Mouse (Mus musculus) embryonic facial prominence, embryonic 10.5 days (tissue): ENCODE data around the gene Mfsd2a. TPM values are rescaled to one million over a fixed set of nuclear protein-coding genes. Genes with fewer than 3 reads are reported as not detected.

Experiments used
- DNase-seq: peaks from one replicate; pipeline ENCODE4 v3.0.0-alpha.2; 2017; ENCODE audit warnings: low spot score
- H3K27ac ChIP-seq: fragments of 300-500 bp; sonication (generic); replicated peaks from 2 replicates; pipeline ENCODE4 v1.5.1; 2016; ENCODE audit warnings: mild to moderate bottlenecking
- H3K27me3 ChIP-seq: fragments of 300-500 bp; sonication (generic); replicated peaks from 2 replicates; pipeline ENCODE4 v1.6.1; 2016; ENCODE audit warnings: low read depth, mild to moderate bottlenecking; ENCODE audit not compliant: poor library complexity, severe bottlenecking
- H3K36me3 ChIP-seq: fragments of 300-500 bp; sonication (generic); replicated peaks from 2 replicates; pipeline ENCODE4 v1.6.1; 2016; ENCODE audit warnings: mild to moderate bottlenecking, moderate library complexity
- H3K4me1 ChIP-seq: fragments of 300-500 bp; sonication (generic); 2 replicates; pipeline ENCODE4 v1.6.1; 2016
- H3K4me3 ChIP-seq: fragments of 300-500 bp; sonication (generic); 2 replicates; pipeline ENCODE4 v1.5.1; 2016; ENCODE audit warnings: mild to moderate bottlenecking, moderate library complexity
- H3K9me3 ChIP-seq: fragments of 300-500 bp; sonication (generic); 2 replicates; pipeline ENCODE4 v1.6.1; 2016; ENCODE audit warnings: mild to moderate bottlenecking
- WGBS: fragments of 180-500 bp; shearing (Covaris S2); methylation state at CpG from one replicate; pipeline ENCODE4 v1.1.7; 2016; 5-methylcytosine and 5-hydroxymethylcytosine counted together
- polyA plus RNA-seq: library from polyadenylated mRNA; unstranded; fragments of >200 nt; fragmentation: Nextera tagmentation; extraction: Ambion mirVana; gene quantifications from 2 replicates; pipeline ENCODE4 v1.2.1, GENCODE M21; 2016

Gene Mfsd2a
- polyA plus RNA-seq, 1 experiment from 2014 or later: 10.1 TPM

DNA sequence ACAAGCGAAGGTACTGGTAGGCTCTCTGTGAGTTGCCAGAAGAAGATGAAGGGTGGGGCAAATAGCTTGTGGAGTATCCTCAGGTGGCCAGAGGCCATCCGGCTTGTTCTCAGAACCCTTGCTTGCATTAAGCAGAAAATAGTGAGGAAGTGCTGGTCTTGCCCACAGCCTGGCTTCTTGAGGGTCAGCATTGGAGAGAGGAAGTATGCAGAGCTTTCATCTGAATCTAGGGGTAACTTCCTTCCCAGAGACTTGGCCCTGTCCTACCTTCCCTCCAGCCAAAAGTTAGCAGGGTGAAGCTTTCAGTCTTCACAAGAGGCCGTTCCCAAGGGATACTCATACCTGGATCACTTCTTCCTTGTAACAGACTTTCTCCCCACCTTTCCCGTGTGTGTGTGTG lies 10.7 kb upstream of the Mfsd2a start:
- H3K27me3 ChIP-seq: 0 out of 2 replicates have a peak, but pooled peaks cover 9% of the 10 kb centered on the region
- H3K36me3 ChIP-seq: no peaks in the 10 kb centered on the region
- H3K27ac ChIP-seq: no peak overlapping the region
- DNase-seq: no peak
- 83% methylated on average over 4 of the region's 4 CpGs for WGBS
- H3K9me3 ChIP-seq: no peaks in the 10 kb centered on the region
- no peaks in the 10 kb centered on the region for H3K4me1 ChIP-seq
- no peak overlapping the region for H3K4me3 ChIP-seq

- no peak for DNase-seq
- H3K4me1 ChIP-seq: no peaks in the 10 kb centered on the region
- no peaks in the 10 kb centered on the region for H3K36me3 ChIP-seq
Measured at GRCm38 (mm10) chr4:122971191-122971590, 10.2 kb upstream of the Mfsd2a start.

DNA sequence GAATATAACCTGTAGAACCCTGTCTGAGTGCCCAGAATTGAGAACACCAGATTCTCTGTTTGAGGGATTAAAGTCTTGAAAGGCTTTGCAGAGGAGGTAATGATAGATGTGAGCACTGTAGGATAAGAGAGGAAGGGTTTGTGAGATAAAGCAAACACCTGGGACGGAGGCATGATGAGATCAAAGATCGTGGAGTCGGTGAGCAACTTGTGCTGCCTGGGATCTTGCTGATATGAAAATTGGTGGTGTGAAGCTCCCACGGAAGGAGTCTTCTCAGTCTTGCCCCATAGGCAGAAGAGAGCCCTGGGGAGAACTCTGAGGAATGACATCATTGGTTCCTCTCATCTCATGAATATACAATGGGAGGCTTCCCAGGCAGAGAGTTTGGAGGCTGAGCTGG lies 7.1 kb upstream of the Mfsd2a start:
- Histone ChIP-seq H3K4me1 (peaks cover 1% of the 10 kb centered on the region), H3K9me3 (no peaks in the 10 kb centered on the region), H3K27me3 (peaks cover 18% of the 10 kb centered on the region), H3K36me3 (no peaks in the 10 kb centered on the region), H3K4me3 (no peak overlapping the region), H3K27ac (no peak overlapping the region)
- DNase-seq: no peak
- 80% methylated on average over 4 of the region's 4 CpGs for WGBS

More at GRCm38 (mm10) chr4:122971191-122971590, 10.2 kb upstream of the Mfsd2a start:
- Histone ChIP-seq H3K27ac (no peak overlapping the region), H3K27me3 (0 out of 2 replicates have a peak, but pooled peaks cover 9% of the 10 kb centered on the region), H3K4me3 (no peak overlapping the region), H3K9me3 (no peaks in the 10 kb centered on the region)
- WGBS: 86% methylated on average over 4 of the region's 4 CpGs

GRCm38 (mm10) chr4:122962751-122963150 lies 1.8 kb upstream of the Mfsd2a start:
- 42% methylated on average over 8 of the region's 8 CpGs for WGBS
- Histone ChIP-seq H3K36me3 (peaks cover 15% of the 10 kb centered on the region), H3K27me3 (peaks cover 55% of the 10 kb centered on the region), H3K4me1 (peaks cover 48% of the 10 kb centered on the region), H3K4me3 (no peak overlapping the region), H3K9me3 (no peaks in the 10 kb centered on the region), H3K27ac (no peak overlapping the region; the same call in none of the 2 replicates)
- no peak for DNase-seq

DNA sequence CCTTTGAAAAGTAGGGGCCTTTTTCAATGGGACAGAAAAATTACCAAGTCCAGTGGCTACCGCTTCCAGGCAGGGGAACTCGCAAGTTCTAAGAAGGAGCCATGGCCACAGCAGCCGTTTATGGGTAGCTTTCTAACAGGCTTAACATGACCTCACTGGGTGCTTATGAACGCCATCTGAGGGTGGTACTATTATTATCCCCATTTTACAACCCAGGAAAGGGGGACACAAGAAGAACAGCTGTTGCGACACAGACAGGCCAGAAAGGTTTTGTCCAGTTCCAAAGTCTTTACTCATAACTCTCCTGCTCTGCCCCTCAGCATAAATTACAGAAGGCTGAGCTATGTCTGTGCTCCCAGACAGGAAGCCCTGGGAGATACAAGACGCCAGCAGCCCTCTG lies 601 bp upstream of the Mfsd2a start:
- Histone ChIP-seq H3K27me3 (peaks cover 55% of the 10 kb centered on the region), H3K4me1 (peaks cover 48% of the 10 kb centered on the region)

GRCm38 (mm10) chr4:122960321-122961099 lies 478 bp downstream of the Mfsd2a start:
- peaks cover 56% of the 10 kb centered on the region for H3K4me1 ChIP-seq
- no peaks in the 10 kb centered on the region for H3K9me3 ChIP-seq
- peak overlapping the region; percentile 88 for H3K27ac ChIP-seq
- DNase-seq: peak; percentile 64
- H3K27me3 ChIP-seq: peaks cover 55% of the 10 kb centered on the region
- peaks cover 32% of the 10 kb centered on the region for H3K36me3 ChIP-seq
- under 1% methylated on average over 43 of the region's 43 CpGs for WGBS
- peak overlapping the region; percentile 75 for H3K4me3 ChIP-seq

More for the DNA sequence above, 601 bp upstream of the Mfsd2a start:
- 26% methylated on average over 6 of the region's 6 CpGs for WGBS
- no peak for DNase-seq
- no peaks in the 10 kb centered on the region for H3K9me3 ChIP-seq
- peaks cover 27% of the 10 kb centered on the region for H3K36me3 ChIP-seq
- peak overlapping the region; percentile 88 for H3K27ac ChIP-seq
- H3K4me3 ChIP-seq: peak overlapping the region; percentile 75

GRCm38 (mm10) chr4:122959816-122960215 lies 1.2 kb downstream of the Mfsd2a start:
- Histone ChIP-seq H3K9me3 (no peaks in the 10 kb centered on the region), H3K36me3 (peaks cover 35% of the 10 kb centered on the region), H3K4me1 (peaks cover 63% of the 10 kb centered on the region), H3K27me3 (peaks cover 55% of the 10 kb centered on the region), H3K27ac (peak overlapping the region; percentile 88), H3K4me3 (peak overlapping the region; percentile 75)
- WGBS: 6% methylated on average over 8 of the region's 8 CpGs
- peak; percentile 42 for DNase-seq

DNA sequence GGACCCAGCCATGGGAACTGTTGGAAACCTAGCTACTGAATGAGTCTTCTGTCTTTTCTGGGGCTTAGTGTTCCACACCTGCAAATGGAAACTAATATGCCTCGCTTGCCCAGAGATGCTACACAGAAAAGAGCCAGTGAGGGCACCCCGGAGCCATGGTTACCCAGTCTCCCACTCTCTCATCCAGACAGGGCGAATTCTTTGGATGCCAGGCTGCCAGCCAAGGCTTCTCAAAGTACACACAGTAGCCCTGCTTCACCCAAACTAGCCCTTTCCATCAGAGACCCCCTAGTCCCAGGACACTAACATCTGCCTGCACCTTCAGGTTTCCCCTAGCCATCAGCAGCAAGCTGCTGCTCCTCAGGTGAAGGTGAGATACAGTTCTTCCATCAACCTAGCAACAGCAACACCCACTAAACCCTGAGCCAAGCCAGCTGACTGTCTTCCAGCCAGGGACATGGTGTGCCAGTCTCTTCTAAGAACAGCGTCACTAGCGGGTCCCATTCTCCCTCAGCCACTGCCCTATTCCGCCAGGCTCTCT lies 2.4 kb downstream of the Mfsd2a start:
- no peak overlapping the region for H3K27ac ChIP-seq
- peaks cover 46% of the 10 kb centered on the region for H3K36me3 ChIP-seq
- DNase-seq: no peak
- H3K4me3 ChIP-seq: no peak overlapping the region
- WGBS: 93% methylated on average over 6 of the region's 6 CpGs
- H3K9me3 ChIP-seq: no peaks in the 10 kb centered on the region
- H3K4me1 ChIP-seq: peaks cover 65% of the 10 kb centered on the region
- peaks cover 51% of the 10 kb centered on the region for H3K27me3 ChIP-seq

- peaks cover 59% of the 10 kb centered on the region for H3K36me3 ChIP-seq
- H3K4me3 ChIP-seq: no peak overlapping the region
- peaks cover 46% of the 10 kb centered on the region for H3K4me1 ChIP-seq
- DNase-seq: no peak
- H3K27me3 ChIP-seq: peaks cover 28% of the 10 kb centered on the region
- H3K27ac ChIP-seq: peak overlapping the region; percentile 92
- H3K9me3 ChIP-seq: no peaks in the 10 kb centered on the region
- 75% methylated on average over 5 of the region's 6 CpGs for WGBS
Measured at GRCm38 (mm10) chr4:122956301-122956700, 4.7 kb downstream of the Mfsd2a start.

GRCm38 (mm10) chr4:122955412-122956136 lies 5.4 kb downstream of the Mfsd2a start:
- peaks cover 21% of the 10 kb centered on the region for H3K27me3 ChIP-seq
- no peaks in the 10 kb centered on the region for H3K9me3 ChIP-seq
- 11% methylated on average over 17 of the region's 17 CpGs for WGBS
- DNase-seq: peak; percentile 93
- peaks cover 39% of the 10 kb centered on the region for H3K4me1 ChIP-seq
- peaks cover 66% of the 10 kb centered on the region for H3K36me3 ChIP-seq
- H3K27ac ChIP-seq: peak overlapping the region; percentile 92
- peak overlapping the region; percentile 51 for H3K4me3 ChIP-seq

DNA sequence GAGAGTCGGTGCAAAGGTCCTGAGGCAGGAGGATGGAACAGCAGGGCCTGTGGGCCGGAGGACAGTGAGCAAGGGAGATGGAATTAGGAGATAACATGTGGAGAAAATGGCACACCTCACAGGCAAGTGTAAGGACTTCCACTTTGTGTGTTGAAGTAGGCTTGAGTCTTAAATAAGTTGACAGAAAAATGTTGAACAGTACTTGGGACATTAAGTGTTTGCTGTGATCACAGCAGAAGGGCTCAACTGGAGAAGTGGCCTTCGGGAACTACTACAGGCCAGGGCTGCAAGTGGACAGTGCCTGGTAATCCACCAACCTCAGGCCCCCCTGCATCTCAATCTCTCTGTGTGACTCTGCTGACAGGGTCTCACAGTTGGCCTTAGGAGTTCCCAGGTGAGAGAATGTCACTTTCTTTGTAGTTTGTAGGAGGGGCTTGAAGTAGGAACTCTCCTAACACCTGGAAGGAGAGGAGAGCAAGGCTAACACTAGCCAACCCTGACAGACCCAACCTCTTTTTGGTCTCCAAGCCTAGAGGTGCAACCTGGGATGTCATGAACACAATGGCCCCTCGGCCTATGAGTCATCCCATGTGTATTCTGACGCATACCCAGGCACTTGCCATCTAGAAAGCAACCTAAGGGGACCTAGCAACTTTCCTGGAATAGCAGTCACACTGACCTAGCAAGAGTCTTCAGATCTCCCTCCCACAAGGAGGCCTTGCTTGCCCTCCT lies 6.1 kb downstream of the Mfsd2a start:
- Histone ChIP-seq H3K9me3 (no peaks in the 10 kb centered on the region), H3K4me3 (peak overlapping the region; percentile 51), H3K27ac (peak overlapping the region; percentile 92), H3K4me1 (peaks cover 31% of the 10 kb centered on the region), H3K27me3 (peaks cover 18% of the 10 kb centered on the region), H3K36me3 (peaks cover 73% of the 10 kb centered on the region)
- DNase-seq: no peak
- 67% methylated on average over 5 of the region's 5 CpGs for WGBS

- Histone ChIP-seq H3K27ac (no peak overlapping the region), H3K36me3 (peaks cover 77% of the 10 kb centered on the region), H3K27me3 (no peaks in the 10 kb centered on the region), H3K4me1 (no peaks in the 10 kb centered on the region), H3K4me3 (no peak overlapping the region), H3K9me3 (no peaks in the 10 kb centered on the region)
- no peak for DNase-seq
- 94% methylated on average over 8 of the region's 8 CpGs for WGBS
Measured at GRCm38 (mm10) chr4:122949096-122949495, 11.9 kb downstream of the Mfsd2a start.
